Mouse (Mus musculus) ES-Bruce4 (cell line): ENCODE data around the gene Yif1b. TPM values are rescaled to one million over a fixed set of nuclear protein-coding genes. Genes with fewer than 3 reads are reported as not detected.
"Not testable (repeated sequence)": the region's sequence is repeated elsewhere in the genome, so short reads cannot be mapped to it uniquely, and the experiment has no call there.

ENCODE experiments used
- H3K27ac ChIP-seq: 2 replicates; pipeline ENCODE4 v1.5.1; 2012; ENCODE audit warnings: low read length, inconsistent platforms; ENCODE audit not compliant: insufficient read depth
- H3K27me3 ChIP-seq: 2 replicates; pipeline ENCODE4 v1.6.1; 2012; ENCODE audit warnings: mild to moderate bottlenecking, low read length, inconsistent platforms; ENCODE audit not compliant: control insufficient read depth, poor library complexity, insufficient read depth, severe bottlenecking
- H3K36me3 ChIP-seq: 2 replicates; pipeline ENCODE4 v1.6.1; 2012; ENCODE audit warnings: inconsistent platforms, mild to moderate bottlenecking, low read length, moderate library complexity; ENCODE audit not compliant: control insufficient read depth, poor library complexity, insufficient read depth, severe bottlenecking
- H3K4me1 ChIP-seq: one replicate; pipeline ENCODE4 v1.8.1; 2011; ENCODE audit warnings: low read length; ENCODE audit not compliant: control insufficient read depth, insufficient read depth
- H3K4me3 ChIP-seq: 2 replicates; pipeline ENCODE4 v1.5.1; 2011; ENCODE audit warnings: low read depth, mild to moderate bottlenecking, low read length
- H3K9ac ChIP-seq: 2 replicates; pipeline ENCODE4 v1.6.1; 2012; ENCODE audit warnings: low read depth, mild to moderate bottlenecking, inconsistent platforms; ENCODE audit not compliant: poor library complexity, severe bottlenecking
- H3K9me3 ChIP-seq: replicated peaks from 2 replicates; pipeline ENCODE4 v1.6.1; 2012; ENCODE audit warnings: mild to moderate bottlenecking, low read length, inconsistent platforms; ENCODE audit not compliant: control insufficient read depth, poor library complexity, insufficient read depth, severe bottlenecking
- CTCF ChIP-seq: IDR thresholded peaks from one replicate; pipeline ENCODE4 v1.8.1; 2011; ENCODE audit warnings: low read depth, low read length
- EP300 ChIP-seq: IDR thresholded peaks from 2 replicates; pipeline ENCODE4 v1.6.1; 2011; ENCODE audit warnings: low read depth, low read length; ENCODE audit not compliant: insufficient read depth
- POLR2A ChIP-seq: IDR thresholded peaks from one replicate; pipeline ENCODE4 v1.8.1; 2011; ENCODE audit warnings: low read length; ENCODE audit not compliant: insufficient read depth
- polyA plus RNA-seq: library from polyadenylated mRNA; stranded (reverse); fragments of >200 nt; gene quantifications from 2 replicates; pipeline ENCODE4 v1.2.4, GENCODE M21; 2011; ENCODE audit warnings: low read depth; ENCODE audit not compliant: missing spikeins, insufficient read depth, insufficient read length

Gene Yif1b
- polyA plus RNA-seq = 50.9 and 55.2 TPM in 2 replicates

DNA sequence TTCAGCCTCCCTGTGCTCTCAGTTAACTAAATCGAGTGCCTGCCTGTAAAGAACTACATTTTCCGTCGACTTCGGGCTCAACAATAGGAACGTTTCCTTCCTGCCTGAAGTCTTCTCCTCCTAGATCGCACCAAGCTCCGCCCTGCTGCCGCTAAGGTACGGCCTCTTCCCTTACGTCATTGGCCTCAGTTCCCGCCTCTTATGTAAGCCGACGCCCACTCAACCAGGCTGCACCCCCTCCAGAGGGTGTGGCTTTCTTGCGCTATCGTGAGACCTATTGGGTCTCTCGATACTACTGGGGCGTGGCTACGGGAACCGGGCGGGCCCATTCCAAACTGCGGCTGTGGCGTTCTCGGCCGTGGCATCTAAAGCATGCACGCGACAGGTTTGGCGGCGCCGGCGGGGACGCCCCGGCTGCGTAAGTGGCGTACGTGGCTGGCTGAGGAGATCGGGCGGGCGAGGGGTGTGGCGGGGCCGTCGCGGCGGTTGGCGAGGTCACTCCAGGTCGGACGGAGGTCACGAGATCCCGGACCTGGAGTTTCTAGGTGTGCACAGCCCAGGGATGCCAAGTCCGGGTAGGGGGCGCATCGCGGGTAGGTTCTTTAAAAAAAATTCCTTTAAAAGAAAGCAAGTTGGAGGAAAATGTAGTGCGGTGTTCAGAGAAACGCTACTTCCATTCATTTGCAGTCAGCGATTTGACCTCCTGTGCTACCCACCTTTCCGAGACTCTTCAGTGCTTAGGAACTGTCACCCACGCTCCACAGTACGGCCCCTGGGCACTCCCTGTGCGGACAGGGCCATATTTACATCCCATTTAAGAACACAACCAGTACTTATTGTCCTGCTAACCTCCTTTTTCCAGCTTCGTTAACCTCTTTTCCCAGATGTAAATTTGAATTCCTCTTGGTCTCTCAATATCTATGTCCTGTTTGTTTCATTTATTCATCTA is at the start of gene Yif1b:
Gene Yif1b, plus strand, starts transcription at position 311 of the 949 bp plus-strand sequence.
- Histone ChIP-seq H3K4me1 (peaks cover 3% of the 10 kb centered on the region), H3K9ac (peak within 1 kb of the TSS; percentile 37), H3K9me3 (no peaks in the 10 kb centered on the region), H3K27me3 (no peaks in the 10 kb centered on the region), H3K27ac (peak within 1 kb of the TSS; percentile 80), H3K36me3 (no peaks in the 10 kb centered on the region), H3K4me3 (peak within 1 kb of the TSS; percentile 97)
- TF ChIP-seq CTCF (no peak), POLR2A (peak; percentile 73), EP300 (peak; percentile 43; the same call in 1 of the 2 replicates)

DNA sequence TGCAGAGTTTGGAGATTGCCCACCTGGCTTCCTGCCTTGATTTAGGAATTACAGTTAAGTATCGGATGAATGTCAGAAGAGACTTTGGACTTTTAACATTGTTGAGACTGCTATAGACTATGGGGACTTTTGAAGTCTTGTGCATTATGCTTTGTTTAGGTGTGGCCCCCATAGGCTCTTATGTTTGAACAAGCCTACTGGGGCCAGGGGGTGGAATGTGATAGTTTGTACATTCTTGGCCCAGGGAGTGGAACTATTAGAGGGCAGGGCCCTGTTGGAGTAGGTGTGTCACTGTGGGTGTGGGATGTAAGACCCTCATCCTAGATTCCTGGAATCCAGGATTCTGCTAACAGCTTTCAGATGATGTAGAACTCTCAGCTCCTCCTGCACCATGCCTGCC is 43.9 kb upstream of the Yif1b start:
- H3K36me3 ChIP-seq, H3K9me3 ChIP-seq, H3K9ac ChIP-seq, H3K27me3 ChIP-seq, H3K27ac ChIP-seq, H3K4me1 ChIP-seq, H3K4me3 ChIP-seq: not testable (repeated sequence)

DNA sequence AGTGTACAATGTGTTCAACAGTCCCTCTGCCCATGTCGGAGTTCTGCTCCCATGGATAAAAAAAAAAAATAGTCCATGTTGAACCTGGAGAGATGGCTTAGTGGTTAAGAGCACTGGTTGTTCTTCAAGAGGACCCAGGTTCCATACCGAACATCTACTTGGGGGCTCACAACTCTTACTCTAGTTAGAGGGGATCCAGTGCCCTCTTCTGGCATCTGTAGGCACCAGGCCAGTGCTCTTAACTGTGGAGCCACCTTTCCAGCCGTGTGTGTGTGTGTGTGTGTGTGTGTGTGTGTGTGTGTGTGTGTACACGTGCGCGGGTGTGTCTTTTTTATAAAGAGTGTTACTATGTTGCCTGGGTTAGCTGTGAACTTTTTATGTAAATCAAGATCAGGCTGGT is 35.6 kb upstream of the Yif1b start:
- no peak for TF ChIP-seq CTCF
- no peak overlapping the region for H3K9ac ChIP-seq
- no peak overlapping the region for H3K4me3 ChIP-seq
- H3K27me3 ChIP-seq = no peaks in the 10 kb centered on the region
- H3K4me1 ChIP-seq = no peaks in the 10 kb centered on the region
- no peaks in the 10 kb centered on the region for H3K36me3 ChIP-seq
- H3K27ac ChIP-seq = no peak overlapping the region
- no peaks in the 10 kb centered on the region for H3K9me3 ChIP-seq

DNA sequence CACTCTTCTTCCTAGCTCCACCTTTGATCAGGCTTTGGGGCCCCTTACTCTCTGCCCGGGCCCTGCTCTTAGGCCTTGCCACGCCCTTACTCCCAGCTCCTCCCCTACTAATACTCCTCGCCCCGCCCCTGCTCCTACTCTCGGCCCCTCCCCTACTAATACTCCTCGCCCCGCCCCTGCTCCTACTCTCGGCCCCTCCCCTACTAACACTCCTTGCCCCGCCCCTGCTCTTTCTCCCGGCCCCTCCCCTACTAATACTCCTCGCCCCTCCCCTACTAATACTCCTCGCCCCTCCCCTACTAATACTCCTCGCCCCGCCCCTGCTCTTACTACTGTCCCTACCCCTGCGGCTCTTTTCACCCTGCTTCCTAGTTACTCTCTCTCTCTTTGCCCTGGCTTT is 27.1 kb upstream of the Yif1b start:
- H3K36me3 ChIP-seq, H3K27me3 ChIP-seq, H3K9me3 ChIP-seq, H3K4me1 ChIP-seq: not testable (repeated sequence)
- H3K4me3 ChIP-seq = peak overlapping the region; percentile 67
- peak overlapping the region; percentile 79 for H3K27ac ChIP-seq
- 0 out of 2 replicates have a peak overlapping the region, but pooled peaks have one; percentile 12 for H3K9ac ChIP-seq

DNA sequence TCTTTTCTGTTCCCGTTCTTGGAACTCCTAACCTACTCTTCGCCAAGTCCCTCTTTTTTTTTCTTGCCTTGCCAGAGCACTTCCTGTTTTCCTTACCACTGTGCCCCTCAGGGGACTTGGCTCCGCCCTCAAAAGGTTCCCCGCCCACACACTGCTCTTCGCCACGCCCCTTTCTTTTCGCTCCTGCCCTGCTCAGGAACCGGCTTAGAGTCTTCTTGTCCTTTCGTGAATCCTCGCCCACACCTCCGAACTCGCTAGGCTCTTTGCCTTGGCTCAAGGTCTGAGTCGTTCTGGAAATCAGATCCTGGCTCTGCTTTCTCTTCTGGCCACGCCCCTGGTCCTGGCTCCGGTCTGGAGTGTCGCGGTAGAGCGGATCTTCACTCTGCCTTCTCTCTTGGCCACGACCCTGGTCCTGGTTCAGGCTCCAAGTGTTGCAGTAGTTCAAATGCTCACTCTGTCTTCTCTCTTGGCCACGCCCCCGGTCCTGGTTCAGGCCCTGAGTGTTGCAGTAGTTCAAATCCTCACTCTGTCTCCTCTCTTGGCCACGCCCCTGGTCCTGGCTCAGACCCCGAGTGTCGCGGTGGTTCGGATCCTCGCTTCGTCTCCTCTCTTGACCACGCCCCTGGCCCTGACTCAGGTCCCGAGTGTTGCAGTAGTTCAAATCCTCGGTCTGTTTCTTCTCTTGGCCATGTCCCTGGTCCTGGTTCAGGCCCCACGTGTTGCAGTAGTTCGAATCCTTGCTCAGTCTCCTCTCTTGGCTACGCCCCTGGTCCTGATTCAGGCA is 26.5 kb upstream of the Yif1b start:
- H3K27me3 ChIP-seq = no peaks in the 10 kb centered on the region
- peak overlapping the region; percentile 12 for H3K9ac ChIP-seq
- peak overlapping the region; percentile 67 for H3K4me3 ChIP-seq
- no peak for TF ChIP-seq EP300
- no peaks in the 10 kb centered on the region for H3K4me1 ChIP-seq
- peak overlapping the region; percentile 79 for H3K27ac ChIP-seq
- H3K9me3 ChIP-seq = no peaks in the 10 kb centered on the region
- no peaks in the 10 kb centered on the region for H3K36me3 ChIP-seq

DNA sequence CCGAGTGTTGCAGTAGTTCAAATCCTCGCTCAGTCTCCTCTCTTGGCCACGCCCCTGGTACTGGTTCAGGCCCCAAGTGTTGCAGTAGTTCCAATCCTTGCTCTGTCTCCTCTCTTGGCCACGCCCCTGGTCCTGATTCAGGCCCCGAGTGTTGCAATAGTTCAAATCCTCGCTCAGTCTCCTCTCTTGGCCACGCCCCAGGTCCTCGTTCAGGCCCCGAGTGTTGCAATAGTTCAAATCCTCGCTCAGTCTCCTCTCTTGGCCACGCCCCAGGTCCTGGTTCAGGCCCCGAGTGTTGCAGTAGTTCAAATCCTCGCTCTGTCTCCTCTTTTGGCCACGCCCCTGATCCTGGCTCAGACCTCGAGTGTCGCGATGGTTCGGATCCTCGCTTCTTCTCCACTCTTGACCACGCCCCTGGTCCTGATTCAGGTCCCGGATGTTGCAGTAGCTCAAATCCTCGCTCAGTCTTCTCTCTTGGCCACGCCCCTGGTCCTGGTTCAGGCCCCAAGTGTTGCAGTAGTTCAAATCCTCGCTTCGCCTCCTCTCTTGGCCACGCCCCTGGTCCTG is 25.8 kb upstream of the Yif1b start:
- H3K9me3 ChIP-seq = no peaks in the 10 kb centered on the region
- TF ChIP-seq EP300 (no peak), POLR2A (peak; percentile 31)
- H3K27ac ChIP-seq = peak overlapping the region; percentile 79

DNA sequence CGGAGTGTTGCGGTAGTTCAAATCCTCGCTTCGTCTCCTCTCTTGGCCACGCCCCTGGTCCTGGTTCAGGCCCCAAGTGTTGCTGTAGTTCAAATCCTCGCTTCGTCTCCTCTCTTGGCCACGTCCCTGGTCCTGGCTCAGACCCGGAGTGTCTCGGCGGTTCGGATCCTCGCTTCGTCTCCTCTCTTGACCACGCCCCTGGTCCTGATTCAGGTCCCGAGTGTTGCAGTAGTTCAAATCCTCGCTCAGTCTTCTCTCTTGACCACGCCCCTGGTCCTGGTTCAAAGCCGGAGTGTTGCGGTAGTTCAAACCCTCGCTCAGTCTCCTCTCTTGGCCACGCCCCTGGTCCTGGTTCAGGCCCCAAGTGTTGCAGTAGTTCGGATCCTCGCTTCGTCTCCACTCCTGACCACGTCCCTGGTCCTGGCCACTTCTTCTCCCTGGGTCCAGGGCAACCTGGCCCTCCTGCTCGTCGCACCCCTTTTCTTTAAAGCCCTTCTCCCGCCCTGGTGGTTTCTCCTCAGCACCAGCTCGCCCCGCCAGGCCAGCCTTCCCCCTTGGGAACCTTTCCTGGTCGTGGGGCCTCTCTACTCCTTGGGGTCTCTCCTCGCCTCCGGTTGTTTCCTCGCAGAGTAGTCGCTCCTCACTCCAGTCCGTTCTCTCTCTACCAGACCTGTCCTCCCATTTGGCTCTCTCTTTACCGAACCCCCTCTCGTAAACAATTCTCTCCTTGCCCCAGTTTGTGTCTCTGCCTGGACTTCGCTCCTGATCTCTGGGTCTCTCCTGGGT is 25.2 kb upstream of the Yif1b start:
- not testable (repeated sequence) for H3K27me3 ChIP-seq, H3K4me1 ChIP-seq, H3K9me3 ChIP-seq, H3K36me3 ChIP-seq
- peak overlapping the region; percentile 66 for H3K27ac ChIP-seq
- peak overlapping the region; percentile 67 for H3K4me3 ChIP-seq
- H3K9ac ChIP-seq = peak overlapping the region; percentile 13

More for the DNA sequence above, 25.8 kb upstream of the Yif1b start:
- Histone ChIP-seq H3K9ac (peak overlapping the region; percentile 13), H3K4me3 (peak overlapping the region; percentile 67), H3K27me3 (no peaks in the 10 kb centered on the region), H3K4me1 (no peaks in the 10 kb centered on the region), H3K36me3 (no peaks in the 10 kb centered on the region)
